Mouse (Mus musculus): ENCODE measurements around the gene Cep131. TPM values are rescaled to one million over a fixed set of nuclear protein-coding genes. Genes with fewer than 3 reads are reported as not detected.

The Cep131 gene
- polyA plus RNA-seq (2012): 27.4 and 34.7 TPM in 2 replicates

- TF ChIP-seq GATA1 (IDR thresholded peaks at IDR 0.05; ENCODE audit: low read length): no peak
Measured at GRCm38 (mm10) chr11:120086702-120087152, at the start of gene Cep131. Gene Cep131, minus strand, starts transcription at chr11:120086827.

GRCm38 (mm10) chr11:120136195-120136594 lies 49.6 kb upstream of the Cep131 start:
- TF ChIP-seq GATA1 (IDR thresholded peaks at IDR 0.05; ENCODE audit: low read length): no peak

DNA sequence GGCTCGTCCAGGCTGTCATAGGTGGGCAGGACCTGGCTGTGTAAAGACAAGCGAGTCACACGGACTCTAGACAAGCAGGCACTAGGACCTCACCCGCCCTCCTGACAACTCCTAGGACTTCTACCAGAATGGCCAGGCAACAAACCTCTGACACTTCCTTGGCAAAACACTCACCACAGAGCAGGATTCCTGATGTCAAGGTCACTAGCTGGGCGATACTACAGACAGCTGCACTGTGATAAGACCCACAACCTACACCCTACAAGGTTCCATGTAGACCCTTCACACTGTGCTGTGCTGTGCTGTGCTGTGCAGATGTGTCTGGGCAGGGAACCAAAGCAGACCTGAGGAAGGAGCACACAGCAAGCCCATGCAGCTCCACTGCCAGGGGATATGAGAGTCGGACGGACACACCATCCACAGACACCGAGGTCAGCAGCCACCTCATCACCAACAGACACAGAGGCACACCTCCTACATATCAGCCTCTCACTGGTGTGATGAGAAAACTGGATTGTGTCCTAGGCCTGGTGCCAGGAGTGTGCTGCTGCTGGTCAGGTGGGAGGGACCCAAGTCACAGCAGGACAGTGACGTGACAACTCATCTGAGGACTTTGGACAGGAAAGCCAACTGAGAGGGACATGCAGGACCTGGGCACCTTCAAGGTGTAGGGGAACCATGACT lies 48.4 kb upstream of the Cep131 start:
- no peak for TF ChIP-seq GATA1 (IDR thresholded peaks at IDR 0.05; ENCODE audit: low read length)

GRCm38 (mm10) chr11:120134148-120134547 lies 47.5 kb upstream of the Cep131 start:
- no peak for TF ChIP-seq GATA1 (IDR thresholded peaks at IDR 0.05; ENCODE audit: low read length)

DNA sequence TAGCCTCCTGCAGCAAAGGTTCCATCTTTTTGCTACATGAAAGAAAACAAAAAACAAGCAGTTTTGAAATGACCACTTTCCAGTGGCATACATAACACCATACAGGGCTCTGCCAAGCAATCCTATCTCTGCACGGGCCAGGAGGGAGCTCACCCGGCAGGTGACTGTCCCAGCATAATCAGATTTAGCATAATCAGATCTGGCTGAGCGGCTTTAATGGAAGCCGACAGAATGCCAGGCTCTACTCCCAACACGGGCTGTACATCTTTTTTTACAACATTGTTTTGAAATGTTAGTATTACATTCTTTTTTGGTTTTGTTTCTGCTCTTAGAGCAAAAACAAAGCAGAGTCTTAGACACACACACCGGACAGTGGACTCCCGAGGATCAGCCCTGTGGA lies 42.7 kb upstream of the Cep131 start:
- TF ChIP-seq GATA1 (IDR thresholded peaks at IDR 0.05; ENCODE audit: low read length): no peak

DNA sequence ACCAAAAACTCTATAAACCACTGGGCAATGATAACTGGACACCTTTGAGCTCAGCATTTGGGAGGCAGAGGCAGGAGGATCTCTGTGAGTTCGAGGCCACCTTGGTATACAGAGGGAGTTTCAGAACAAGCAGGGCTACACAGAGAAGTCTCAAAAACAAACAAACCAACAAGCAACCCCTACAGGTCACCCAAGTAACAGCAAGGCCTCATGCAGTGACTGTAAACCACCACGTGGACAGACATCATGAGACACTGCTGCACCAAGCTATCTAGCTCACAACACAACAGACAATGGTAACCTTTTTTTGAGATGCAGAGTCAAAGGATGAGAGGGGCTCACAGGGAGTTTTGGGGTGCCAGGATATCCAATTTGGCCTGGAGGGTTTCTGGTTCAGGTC lies 40.2 kb upstream of the Cep131 start:
- no peak for TF ChIP-seq GATA1 (IDR thresholded peaks at IDR 0.05; ENCODE audit: low read length)

DNA sequence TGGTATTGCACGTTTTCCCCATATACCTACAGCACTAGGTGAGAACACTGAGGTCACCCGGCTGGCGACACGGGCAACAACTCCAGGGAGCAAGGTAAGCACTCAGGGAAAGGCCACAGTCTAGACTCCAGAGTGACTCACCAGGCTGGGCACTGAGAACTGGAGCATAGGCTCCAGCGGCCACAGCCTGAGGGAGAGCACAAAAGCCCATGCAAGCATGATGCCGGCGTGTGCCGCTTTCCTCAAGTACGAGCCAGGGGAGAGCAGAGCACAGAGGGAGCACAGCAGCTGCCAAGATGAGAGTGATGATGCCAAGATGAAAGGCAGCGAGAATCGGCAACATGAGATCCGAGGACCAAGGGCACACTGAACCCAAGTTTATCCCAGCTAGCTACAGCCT lies 35.5 kb upstream of the Cep131 start:
- TF ChIP-seq GATA1 (IDR thresholded peaks at IDR 0.05; ENCODE audit: low read length): no peak

DNA sequence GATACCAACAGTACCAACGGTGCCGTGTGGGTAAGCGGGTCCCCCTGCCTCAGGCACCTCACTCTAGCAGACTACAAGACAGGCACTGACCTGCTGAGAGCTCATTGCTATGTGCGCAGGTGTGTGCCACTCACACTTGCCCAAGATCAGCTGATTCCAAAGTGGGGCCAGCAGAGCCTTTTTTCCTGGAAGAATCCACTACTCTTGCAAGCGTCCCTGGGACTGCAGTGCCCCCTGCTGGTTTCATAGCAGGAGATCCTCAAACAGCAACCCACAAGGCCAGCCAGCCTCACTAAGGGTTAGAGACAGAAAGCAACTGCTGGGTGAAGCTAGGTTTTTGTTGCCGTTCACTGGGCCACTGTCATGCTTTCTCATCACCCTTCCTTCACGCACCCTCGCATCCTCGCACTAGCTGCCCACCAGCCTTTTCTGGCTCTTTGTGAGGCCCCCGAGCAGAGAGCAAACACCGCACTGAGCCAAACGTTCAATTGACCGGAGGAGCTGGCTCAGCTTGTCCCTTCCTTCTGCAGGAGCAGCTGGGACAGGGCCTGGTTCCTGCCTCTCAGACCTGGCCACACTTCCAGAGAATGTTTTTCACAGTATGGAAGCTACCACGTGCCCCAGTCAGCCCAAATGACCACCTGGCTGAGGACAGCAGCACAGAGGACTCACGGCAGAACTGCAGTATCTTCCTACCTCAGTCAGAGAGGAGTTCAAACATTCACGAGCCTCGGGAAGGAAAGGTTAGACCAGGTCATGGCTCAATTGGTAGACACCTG lies 34.2 kb upstream of the Cep131 start:
- no peak for TF ChIP-seq GATA1 (IDR thresholded peaks at IDR 0.05; ENCODE audit: low read length)

DNA sequence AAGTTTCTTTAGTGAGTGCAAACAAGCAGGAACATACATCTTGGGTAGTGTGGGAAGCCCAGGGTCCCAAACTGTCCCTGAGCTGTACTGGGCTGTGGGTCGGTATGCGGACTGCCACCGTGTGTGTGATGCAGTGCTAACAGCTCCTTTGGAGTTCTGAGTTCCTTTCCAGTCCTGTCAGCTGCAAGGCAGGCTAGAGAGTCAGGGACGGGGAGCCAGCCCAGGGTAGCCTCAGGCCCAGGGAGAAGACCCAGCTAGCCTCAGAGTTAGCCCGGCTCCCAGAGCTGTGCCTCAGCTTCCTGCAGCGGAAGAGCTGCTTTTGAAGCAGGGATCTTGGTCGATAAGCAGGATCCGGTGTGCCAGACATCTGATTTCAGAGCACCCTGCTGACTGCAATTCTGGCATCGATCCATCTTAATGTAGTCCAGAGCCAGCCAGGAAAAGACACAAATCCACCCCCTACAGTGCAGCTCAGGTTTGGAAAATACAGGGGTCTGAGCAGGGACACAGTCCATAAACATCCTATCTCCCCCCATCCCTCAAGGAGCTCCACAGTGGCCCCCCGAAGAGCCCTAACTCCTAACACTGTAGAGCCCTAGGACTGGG lies 33.4 kb upstream of the Cep131 start:
- TF ChIP-seq GATA1 (IDR thresholded peaks at IDR 0.05; ENCODE audit: low read length): no peak

DNA sequence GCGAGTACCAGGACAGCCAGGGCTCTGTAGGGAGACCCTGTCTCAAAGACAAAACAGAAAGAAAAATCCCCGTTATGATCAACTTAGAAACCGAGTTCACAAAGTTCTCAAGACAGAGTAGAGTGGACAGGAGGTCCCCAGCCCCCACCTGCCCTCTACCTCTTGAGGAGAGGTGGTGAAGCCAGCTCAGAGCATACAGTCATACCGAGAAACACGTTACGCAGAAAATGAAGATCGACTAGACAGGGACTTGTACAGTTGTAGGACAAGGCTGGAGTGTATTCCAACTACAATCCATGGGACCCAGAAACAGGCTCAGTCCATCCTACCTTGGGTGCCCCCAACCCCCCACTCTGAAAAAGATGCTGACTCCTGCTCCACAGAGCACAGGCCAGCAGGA lies 32.5 kb upstream of the Cep131 start:
- no peak for TF ChIP-seq GATA1 (IDR thresholded peaks at IDR 0.05; ENCODE audit: low read length)

DNA sequence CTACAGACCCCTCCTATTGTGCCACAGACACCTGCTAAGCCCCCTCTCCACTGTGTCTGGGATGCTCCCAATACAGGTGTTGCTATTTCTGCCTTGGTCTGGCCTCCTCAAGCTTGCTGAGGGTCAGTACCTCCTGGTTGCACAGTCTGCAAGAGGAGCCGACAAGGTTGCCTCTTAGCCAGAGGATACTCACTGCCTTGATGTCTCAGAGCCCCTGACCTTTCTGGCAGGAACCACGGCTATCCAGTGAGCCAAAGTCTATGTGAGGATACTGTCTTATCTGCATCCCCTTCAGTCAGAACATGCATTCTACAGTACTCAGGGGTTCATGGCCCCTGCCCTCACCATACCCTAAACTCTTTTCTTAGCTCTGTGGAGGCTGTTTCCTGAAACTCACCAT lies 31.0 kb upstream of the Cep131 start:
- no peak for TF ChIP-seq GATA1 (IDR thresholded peaks at IDR 0.05; ENCODE audit: low read length)

DNA sequence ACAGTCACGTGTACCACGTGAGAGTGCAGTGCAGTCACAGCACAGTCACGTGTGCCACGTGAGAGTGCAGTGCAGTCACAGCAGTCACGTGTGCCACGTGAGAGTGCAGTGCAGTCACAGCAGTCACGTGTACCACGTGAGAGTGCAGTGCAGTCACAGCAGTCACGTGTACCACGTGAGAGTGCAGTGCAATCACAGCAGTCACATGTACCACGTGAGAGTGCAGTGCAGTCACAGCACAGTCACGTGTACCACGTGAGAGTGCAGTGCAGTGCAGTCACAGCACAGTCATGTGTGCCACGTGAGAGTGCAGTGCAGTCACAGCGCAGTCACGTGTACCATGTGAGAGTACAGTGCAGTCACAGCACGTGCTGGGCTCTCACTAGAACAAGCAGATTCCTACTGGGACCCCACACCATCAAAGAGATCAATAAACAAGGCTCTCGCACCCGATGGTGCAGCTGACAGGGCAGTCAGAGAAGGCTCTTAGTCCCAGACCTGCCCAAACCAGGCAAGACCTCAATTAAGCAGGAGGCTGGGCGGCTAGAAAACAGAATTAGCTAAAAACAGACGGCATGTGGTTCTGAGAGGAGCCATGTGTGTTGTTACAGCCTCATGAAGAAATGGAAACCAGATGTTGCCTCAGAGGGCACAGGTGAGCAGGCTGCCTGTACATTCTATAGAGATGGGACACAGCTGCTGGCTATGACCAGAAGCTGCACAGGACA lies 28.0 kb upstream of the Cep131 start:
- no peak for TF ChIP-seq GATA1 (IDR thresholded peaks at IDR 0.05; ENCODE audit: low read length)

DNA sequence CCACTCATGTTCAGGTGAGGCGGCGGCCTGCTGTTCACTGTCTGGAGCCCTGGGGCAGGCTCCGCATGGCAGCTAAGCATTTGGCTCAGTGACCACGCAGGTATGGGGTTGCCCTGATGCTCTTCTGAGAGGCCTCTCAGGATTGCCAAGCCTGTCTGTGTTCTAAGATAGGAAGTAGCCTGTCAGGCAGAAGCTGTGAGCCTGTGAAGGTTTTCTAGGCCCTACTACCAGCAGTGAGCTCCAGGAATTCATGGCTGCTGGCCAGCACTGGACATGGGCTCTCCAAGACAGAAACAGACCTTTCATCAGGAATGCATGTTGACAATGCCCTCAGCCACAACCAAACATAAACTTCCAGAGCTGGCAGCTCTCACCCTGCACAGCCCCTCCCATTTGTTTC lies 25.5 kb upstream of the Cep131 start:
- no peak for TF ChIP-seq GATA1 (IDR thresholded peaks at IDR 0.05; ENCODE audit: low read length)

DNA sequence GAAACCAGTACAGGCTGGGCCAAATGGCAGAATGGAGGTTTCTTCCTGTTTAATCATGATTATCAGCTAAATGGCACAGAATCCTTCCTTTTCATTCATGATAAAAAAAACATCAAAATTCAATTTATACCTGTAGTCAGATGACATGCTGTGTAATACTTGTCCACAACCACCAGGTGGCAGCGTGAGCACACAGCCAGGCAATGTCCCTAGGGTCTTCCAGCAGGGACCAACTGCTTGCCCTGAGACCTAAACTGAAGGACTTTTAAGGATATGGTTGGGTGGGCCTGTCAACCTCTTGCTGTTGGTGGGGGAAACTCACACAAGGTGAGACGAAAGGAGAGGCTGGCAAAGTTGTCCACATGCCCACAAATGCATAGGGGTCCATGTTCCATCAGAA lies 24.4 kb upstream of the Cep131 start:
- no peak for TF ChIP-seq GATA1 (IDR thresholded peaks at IDR 0.05; ENCODE audit: low read length)

- no peak for TF ChIP-seq GATA1 (IDR thresholded peaks at IDR 0.05; ENCODE audit: low read length)
Measured at GRCm38 (mm10) chr11:120110554-120110953, 23.9 kb upstream of the Cep131 start.
